Mouse (Mus musculus) liver, postnatal 0 days (tissue): Measurements from ENCODE around the gene Pfdn6. TPM values are rescaled to one million over a fixed set of nuclear protein-coding genes. Genes with fewer than 3 reads are reported as not detected.

Experiments used
- polyA plus RNA-seq: library from polyadenylated mRNA; unstranded; fragments of >200 nt; fragmentation: Nextera tagmentation; extraction: Ambion mirVana; gene quantifications from 2 replicates; pipeline ENCODE4 v1.2.1, GENCODE M21; 2015

Gene Pfdn6
- polyA plus RNA-seq, 1 experiment from 2014 or later: 85.5 TPM

Other genes starting within 250 kb of the Pfdn6 start
- gene March2, start 221.7 kb downstream of the Pfdn6 start, polyA plus RNA-seq: 137 and 144 TPM in 2 replicates
- gene Rab11b, start 179.8 kb downstream of the Pfdn6 start, polyA plus RNA-seq: 80.4 and 88.9 TPM in 2 replicates
- gene Angptl4, start 158.5 kb downstream of the Pfdn6 start, polyA plus RNA-seq: 64.4 and 93.5 TPM in 2 replicates
- gene Kank3, start 129.8 kb downstream of the Pfdn6 start, polyA plus RNA-seq: 9.4 and 10.6 TPM in 2 replicates
- 699 and 710 TPM in 2 replicates for gene Rps28, start 115.8 kb downstream of the Pfdn6 start, polyA plus RNA-seq
- 379 and 389 TPM in 2 replicates for gene Ndufa7, start 115.8 kb downstream of the Pfdn6 start, polyA plus RNA-seq
- 16.6 and 17.4 TPM in 2 replicates for gene Cd320, start 97.3 kb downstream of the Pfdn6 start, polyA plus RNA-seq
- gene Gm7029, start 66.5 kb downstream of the Pfdn6 start, polyA plus RNA-seq: not detected in 2 replicates
- gene Kifc1, start 49.7 kb downstream of the Pfdn6 start, polyA plus RNA-seq: 2.6 and 3.6 TPM in 2 replicates
- 0.41 and 0.54 TPM in 2 replicates for gene Platr17, start 35.2 kb downstream of the Pfdn6 start, polyA plus RNA-seq
- gene Daxx, start 30.9 kb downstream of the Pfdn6 start, polyA plus RNA-seq: 12.6 and 13.0 TPM in 2 replicates
- gene Tapbp, start 24.4 kb downstream of the Pfdn6 start, polyA plus RNA-seq: 47.0 and 47.9 TPM in 2 replicates
- 7.1 and 7.9 TPM in 2 replicates for gene Zbtb22, start 24.4 kb downstream of the Pfdn6 start, polyA plus RNA-seq
- 6.8 and 7.4 TPM in 2 replicates for gene Rgl2, start 10.8 kb downstream of the Pfdn6 start, polyA plus RNA-seq
- 12.7 and 12.8 TPM in 2 replicates for gene Wdr46, start 317 bp upstream of the Pfdn6 start, polyA plus RNA-seq
- gene B3galt4, start 11.1 kb upstream of the Pfdn6 start, polyA plus RNA-seq: 2.2 and 2.4 TPM in 2 replicates
- 12.5 and 13.4 TPM in 2 replicates for gene Vps52, start 15.5 kb upstream of the Pfdn6 start, polyA plus RNA-seq
- 1,510 and 1,549 TPM in 2 replicates for gene Rps18, start 15.7 kb upstream of the Pfdn6 start, polyA plus RNA-seq
- 274 and 288 TPM in 2 replicates for gene H2-K1, start 60.0 kb upstream of the Pfdn6 start, polyA plus RNA-seq
- 6.0 and 7.1 TPM in 2 replicates for gene Ring1, start 84.3 kb upstream of the Pfdn6 start, polyA plus RNA-seq
- gene H2-Ke6, start 87.7 kb upstream of the Pfdn6 start, polyA plus RNA-seq: 49.1 and 51.6 TPM in 2 replicates
- 41.3 and 43.4 TPM in 2 replicates for gene Slc39a7, start 91.3 kb upstream of the Pfdn6 start, polyA plus RNA-seq
- gene Rxrb, start 91.5 kb upstream of the Pfdn6 start, polyA plus RNA-seq: 16.2 and 16.4 TPM in 2 replicates
- 0.21 and 0.47 TPM in 2 replicates for gene Col11a2, start 99.1 kb upstream of the Pfdn6 start, polyA plus RNA-seq
- 0.72 and 0.85 TPM in 2 replicates for gene H2-Oa, start 152.0 kb upstream of the Pfdn6 start, polyA plus RNA-seq
- gene H2-DMa, start 179.2 kb upstream of the Pfdn6 start, polyA plus RNA-seq: 9.7 and 11.9 TPM in 2 replicates
- gene Brd2, start 182.3 kb upstream of the Pfdn6 start, polyA plus RNA-seq: 29.2 and 32.5 TPM in 2 replicates
- 1.9 and 2.1 TPM in 2 replicates for gene H2-DMb2, start 203.0 kb upstream of the Pfdn6 start, polyA plus RNA-seq
- gene H2-DMb1, start 212.7 kb upstream of the Pfdn6 start, polyA plus RNA-seq: 3.9 and 4.0 TPM in 2 replicates
- gene Tap1, start 247.2 kb upstream of the Pfdn6 start, polyA plus RNA-seq: 8.8 and 9.3 TPM in 2 replicates
- 20.4 and 22.9 TPM in 2 replicates for gene Psmb9, start 247.4 kb upstream of the Pfdn6 start, polyA plus RNA-seq